Mouse (Mus musculus) gastrocnemius, postnatal 14 days (tissue): ENCODE data around the gene Dlg2. TPM values are rescaled to one million over a fixed set of nuclear protein-coding genes. Genes with fewer than 3 reads are reported as not detected.
A peak's percentile ranks its signal among the peaks of the same experiment; 100 is the strongest.

Experiments
- DNase-seq: peaks from one replicate; pipeline ENCODE4 v3.0.0; 2021; ENCODE audit warnings: mixed read lengths
- intact Hi-C: fragments of 180-260 bp; cut with DNase I; formaldehyde crosslinking; loops from one replicate; pipeline ENCODE4 v1.15.1; 2025; ENCODE audit warnings: low total_unique reads
- total RNA-seq, 2 experiments: library from RNA; stranded (reverse); gene quantifications; 2 replicates each; pipeline ENCODE4 v1.2.3; 2021

The Dlg2 gene
- total RNA-seq, 2 experiments from 2014 or later, result 0.51 to 0.69 TPM

DNA sequence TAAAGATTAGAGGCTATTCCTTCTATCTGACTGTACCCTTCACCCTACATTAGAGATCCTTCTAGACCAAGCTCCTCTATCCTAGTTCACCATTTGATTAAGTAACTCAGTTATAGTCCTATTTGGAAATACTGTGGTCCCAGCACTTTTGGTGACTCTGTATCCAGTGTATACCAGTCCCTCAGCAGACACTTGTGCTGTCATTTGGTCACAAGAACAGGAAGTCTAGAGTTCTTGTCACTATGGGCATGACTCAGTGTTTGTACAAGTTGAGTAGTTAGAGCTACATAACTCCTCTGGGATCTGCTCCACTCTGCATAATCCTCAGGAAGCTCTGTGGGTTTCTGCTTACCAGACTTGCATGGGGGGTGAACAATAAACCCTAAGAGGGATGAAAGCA lies 1965.1 kb downstream of the Dlg2 start:
- intact Hi-C loops, result no loop called here
- DNase-seq, result no peak

DNA sequence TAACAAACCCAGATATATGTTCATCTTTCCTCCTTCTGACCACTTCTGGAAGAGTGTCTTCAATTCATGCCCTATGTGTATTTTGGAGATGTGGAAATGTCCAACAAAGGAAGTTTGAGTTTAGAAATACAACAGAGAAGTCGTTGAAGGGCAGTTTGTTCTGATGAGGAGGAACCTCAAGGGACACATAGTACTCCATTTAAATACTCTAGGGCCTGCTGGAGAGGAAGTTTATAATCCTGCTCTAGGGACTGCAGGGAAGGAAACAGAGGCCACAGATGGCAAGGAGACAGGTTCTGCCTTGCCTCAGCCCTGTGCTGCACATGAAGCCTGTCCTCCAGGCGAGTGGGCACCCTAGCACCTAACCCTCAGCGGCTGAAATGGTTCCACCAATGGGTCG lies 1965.6 kb downstream of the Dlg2 start:
- intact Hi-C loops, result no loop called here

DNA sequence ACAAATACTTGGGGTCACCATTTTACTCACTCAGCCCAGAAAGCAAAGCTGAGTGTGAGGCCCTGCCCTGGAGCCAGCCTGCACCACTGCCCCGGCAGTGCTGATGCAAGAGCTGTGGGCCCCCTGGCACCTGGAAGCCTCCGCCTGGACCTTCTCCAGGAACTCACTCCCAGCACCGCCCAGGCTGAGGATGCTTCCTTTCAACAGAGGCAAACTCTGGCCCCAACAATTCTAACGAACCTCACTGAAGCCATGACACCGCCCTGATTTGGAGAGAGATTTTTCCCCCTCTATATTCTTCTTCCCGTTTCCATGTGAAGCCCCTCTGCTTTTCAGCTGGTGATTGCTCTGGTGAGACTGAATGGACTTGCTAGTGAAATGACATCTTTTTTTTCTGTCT lies 1971.5 kb downstream of the Dlg2 start:
- intact Hi-C loops, result no loop called here
- DNase-seq, result no peak

More for the DNA sequence above, 1965.6 kb downstream of the Dlg2 start:
- no peak for DNase-seq

DNA sequence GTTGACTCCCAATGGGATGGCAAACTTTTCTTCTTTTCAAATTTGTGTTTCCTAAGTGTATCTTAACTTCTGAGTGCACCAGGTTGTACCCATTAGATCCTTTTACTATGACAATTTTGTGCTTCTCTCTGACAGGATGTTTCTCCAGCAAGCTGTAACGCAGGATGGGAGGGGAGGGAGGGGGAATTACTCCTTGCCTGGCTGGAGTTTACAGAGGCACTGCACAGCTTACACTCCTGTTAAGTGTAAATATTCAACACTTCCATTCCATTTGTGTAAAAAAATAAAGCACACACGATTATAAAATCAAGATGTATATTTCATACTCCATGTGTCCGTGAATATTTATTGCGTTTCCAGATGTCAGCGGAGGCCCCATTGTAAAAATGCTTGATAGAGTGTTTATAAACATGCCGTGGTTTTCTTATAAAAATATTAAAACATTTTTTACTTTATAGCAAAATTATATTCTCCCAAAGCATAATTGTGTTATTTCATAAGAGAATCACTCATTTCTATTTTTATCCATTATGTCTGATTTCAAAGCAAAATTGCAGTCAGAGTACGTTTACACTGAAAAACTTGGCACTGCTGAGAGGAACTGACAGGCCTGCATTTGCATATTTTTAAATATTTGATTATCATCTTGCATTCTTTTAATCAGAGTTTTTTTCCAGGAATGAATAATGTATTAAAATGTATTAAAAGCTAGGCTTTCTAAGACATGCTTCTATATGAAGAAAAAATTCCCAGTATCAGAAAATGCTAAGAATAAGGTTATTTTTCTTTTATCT lies 1972.5 kb downstream of the Dlg2 start:
- intact Hi-C loops, result no loop called here
- DNase-seq, result no peak

DNA sequence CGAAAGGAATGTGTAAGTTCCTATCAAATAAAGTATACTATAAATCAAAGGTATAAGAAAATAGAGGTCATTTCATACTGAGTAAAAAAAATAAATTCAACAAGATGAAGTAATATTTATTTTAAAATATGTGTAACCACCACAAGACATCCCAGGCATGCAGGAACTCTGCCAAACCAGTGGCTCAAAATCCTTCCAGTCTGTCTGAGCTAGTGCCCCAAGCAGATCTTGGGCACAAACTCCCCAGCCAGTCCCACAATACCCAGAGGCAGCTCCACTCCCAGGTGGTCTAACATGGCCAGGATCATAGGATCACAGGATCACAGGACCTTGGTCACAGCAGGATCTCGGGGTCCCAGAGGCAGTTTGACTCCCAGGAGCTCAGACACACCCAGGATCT lies 1977.7 kb downstream of the Dlg2 start:
- DNase-seq, result no peak
- intact Hi-C loops, result no loop called here

DNA sequence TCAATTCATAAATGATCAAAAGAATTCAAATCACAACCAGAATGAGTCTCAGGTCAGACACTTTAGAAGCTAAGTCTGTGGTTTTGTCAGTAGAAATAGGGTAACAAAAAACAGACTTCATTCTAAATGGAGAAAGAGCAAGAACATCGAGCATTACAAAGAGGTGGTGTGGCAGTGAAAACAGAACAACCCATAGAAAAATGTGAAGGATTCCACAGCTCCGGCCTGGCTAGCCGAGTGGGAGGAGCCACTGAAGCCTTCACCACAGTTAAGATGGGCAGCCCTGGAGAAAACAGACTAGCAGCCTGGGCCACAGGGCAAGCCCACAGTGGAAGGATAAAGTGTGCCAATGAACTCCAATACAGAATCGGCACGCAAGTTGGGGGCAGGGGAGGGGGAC lies 1979.5 kb downstream of the Dlg2 start:
- intact Hi-C loops, result no loop called here
- no peak for DNase-seq

DNA sequence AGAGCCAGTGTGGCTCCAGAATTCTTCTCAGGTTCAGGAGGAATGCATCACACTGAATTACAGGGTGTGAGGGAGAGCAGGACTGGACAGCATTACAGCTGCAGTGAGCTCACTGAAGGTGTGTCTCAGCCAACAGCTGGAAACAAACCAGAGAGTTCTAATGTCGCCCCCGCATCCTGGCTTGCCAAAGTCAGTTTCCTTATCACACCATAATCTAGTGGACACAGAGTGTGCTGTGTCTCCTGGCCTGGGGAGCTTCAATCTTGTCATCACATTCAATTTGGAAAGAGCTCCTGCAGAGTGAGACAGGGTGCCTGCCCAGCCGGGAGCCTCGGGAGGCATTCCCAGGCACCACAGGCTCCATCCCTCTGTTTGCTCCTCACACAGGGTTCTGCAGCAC lies 1981.3 kb downstream of the Dlg2 start:
- peak; percentile 7 for DNase-seq
- intact Hi-C loops, result no loop called here

DNA sequence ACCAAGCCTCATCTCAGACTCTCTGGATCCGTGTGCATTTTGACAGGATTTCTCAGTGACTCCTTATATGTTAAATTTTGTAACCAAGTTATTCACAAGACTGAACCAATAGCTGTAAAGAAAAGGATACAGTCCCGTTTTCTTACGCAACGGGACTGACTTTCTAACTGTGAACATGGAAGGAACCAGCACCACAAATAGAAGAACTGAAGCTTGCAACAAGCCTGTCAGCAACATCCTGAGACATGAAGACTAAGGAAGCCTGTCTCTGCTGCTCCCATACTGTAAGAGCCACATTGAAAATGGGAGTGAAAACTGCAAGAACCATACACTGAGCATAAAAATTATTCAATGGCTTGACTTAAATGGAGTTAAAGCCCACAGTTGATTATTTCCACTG lies 1981.8 kb downstream of the Dlg2 start:
- DNase-seq, result no peak
- intact Hi-C loops, result no loop called here

DNA sequence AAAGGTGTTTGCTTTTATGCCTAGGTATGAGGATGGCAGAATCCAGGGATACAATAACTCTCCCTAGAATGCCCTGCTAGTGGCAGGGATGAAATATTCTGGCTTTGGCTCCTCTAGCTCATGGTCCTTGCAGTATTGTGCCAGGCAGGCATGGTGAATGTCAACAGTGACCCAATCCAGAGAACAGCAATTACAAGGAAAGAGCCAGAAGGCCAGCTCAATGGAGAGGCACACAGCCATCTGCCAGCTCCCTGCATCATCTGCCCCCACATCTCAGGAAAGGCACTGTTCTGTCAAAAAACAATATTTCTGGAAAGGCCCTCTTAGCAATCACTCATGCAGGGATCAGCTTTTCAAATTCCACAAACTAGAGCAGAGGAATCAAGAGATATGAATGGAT lies 1984.1 kb downstream of the Dlg2 start:
- DNase-seq, result no peak
- intact Hi-C loops, result no loop called here

DNA sequence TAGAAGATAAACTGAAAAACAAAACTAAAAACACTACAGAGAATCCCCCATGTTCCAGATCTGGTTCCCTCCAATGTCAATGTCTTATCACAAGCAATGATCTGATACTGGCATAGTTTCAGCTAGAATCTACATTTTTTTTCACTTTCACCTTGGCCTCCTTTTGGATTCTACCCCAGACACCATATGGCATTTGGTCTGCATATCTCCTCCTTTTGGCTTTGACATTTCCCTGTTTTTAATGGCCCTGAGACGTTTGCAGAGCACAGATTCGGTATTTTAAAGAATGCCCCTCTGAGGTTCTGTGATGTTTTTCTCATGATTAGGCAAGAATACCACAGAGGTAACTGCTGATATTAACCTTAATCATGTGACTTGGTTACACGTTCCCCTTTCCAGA lies 1984.8 kb downstream of the Dlg2 start:
- intact Hi-C loops, result no loop called here
- DNase-seq, result no peak

DNA sequence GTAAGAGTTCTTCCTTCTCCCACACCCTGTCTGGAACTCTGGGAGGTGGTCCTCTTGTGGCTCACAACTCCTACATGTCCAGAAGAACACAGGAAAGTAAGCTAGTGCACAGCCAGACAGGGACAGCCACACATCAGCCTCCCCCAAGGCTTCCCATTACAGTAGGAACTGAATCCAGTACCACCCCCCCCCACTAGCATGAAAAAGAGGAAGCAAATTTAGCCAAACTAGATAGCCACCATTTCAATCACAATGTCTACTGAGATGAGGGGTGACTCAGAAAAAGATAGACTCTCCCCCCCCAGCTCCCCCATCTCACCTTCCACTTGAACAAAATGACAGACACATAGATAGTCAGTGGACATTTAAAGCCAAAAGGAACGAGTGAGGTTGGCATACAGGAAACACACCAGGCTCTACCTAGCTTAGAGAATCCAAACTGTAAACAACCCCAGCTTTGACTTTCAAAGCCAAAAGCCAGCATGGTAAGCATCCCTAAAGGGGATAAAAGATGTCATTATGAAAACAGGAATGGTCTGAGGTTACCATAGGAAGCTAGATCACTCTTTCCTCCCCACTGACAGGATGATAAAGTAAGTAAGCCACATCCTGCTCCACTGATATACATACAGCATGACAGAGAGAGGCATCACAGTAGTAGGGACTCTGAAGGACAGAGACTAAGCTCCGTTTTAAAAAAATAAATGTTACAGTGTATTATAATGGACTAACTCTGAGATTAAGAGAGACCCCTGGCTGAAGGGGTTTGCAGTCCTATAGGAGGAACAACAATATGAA lies 1986.8 kb downstream of the Dlg2 start:
- intact Hi-C loops, result no loop called here
- no peak for DNase-seq

DNA sequence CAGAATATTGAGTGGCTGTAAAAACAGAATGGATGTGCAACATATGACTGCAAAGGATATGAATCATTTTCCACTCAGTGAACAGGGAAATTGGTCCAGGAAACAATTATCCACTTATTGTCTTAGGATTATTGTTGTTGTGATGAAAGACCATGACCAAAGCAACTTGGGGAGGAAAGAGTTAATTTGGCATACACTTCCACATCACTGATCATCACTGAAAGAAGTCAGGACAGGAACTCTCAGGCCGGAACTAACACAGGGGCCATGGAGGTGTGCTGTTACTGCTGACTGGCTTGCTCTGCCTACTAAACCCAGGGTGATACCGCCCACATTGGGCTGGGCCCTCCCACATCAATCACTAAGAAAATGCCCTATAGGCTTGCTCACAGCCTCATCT lies 1987.8 kb downstream of the Dlg2 start:
- DNase-seq, result no peak
- intact Hi-C loops, result no loop called here

DNA sequence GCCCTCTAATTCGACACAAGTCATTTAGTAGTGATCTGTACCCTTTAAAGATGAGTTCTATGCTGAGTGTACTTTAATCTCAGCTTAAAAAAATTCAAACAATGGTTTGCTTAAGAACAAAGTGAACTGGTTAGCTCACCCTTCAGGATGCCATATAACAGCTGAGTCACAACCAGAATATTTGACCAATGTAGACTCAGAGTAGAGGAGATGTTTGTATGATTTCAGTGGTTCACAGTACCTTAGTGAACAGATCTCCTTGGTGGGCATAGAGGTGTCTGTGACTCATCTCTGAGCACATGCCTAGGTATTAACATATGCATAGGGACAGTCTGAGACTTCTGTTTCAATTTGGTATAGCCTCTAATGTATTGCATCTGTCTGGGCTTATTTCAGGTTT lies 2002.7 kb downstream of the Dlg2 start:
- intact Hi-C loops, result no loop called here
- DNase-seq, result no peak

DNA sequence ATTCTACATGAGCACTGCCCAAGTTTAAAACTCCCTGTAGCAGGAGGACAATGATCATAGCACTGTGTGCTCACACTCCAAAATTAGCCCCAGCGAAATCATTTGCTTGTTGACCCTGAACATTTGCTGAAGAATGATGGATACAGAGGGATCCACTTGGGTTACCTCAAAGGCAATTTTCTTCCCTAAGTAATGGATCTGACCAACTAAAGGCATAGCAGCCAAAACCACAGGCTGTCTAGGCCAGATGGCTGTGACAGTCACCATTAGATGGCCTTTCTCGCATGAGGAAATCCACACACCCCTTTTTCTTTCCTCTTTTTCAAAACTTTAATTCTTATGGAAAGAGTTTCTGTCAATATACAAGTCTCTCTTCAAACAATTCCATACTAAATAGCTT lies 2003.3 kb downstream of the Dlg2 start:
- intact Hi-C loops, result no loop called here
- no peak for DNase-seq

DNA sequence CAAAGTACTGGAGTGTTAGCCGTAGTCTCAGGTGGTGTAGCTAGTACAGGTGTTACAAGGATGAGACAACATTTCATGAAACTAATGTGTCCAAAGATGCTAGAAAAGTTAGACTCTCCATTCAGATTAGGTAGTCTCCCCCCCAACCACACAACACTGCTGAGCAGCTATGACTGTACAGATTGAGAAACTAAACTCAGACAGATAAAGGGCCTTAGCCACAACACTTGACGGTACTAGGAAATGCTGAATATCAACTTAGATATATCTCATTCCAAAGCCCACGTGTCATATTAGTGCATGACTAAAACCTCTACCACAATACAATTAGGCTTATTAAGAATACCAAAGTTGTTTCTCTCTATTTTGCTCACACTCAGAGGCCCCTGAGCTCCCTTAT lies 2006.9 kb downstream of the Dlg2 start:
- DNase-seq, result no peak
- intact Hi-C loops, result no loop called here

DNA sequence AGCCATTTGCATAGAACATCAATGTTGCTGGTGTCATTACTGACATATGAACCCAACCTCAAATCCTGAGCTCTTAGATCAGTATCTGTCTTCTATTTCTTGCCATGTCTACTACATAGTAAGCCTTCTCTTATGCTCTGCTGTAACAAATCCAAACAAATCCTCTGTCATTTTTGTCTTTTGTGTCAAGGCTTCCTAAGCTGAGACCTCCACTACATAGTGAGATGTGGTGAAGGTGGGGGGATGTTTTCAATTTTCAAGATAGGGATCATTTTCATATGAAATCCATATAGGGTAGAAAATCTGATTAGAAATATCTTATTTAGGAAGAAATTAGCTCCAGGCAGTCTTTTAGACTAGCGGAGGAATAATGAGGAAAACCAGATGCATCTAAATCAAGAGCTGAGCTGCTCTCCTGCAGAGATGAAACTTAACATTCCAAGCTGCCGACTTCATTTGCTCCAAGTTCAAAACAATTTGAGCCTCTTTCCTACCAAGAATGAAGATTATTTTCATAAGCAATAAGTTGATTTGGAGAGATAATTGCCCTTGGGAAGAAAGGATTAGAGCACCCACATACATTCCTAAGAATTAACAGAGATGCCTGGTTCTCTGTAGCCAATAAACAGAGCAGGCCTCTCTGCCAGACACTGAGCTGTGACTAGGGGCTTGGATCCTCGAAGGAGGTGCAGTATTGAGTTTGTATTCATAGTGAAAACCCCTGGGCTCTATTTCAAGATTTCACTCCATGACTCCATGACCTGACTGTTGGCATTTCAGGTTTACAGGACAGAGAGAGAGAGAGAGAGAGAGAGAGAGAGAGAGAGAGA lies 2009.6 kb downstream of the Dlg2 start:
- DNase-seq, result no peak
- intact Hi-C loops, result no loop called here

DNA sequence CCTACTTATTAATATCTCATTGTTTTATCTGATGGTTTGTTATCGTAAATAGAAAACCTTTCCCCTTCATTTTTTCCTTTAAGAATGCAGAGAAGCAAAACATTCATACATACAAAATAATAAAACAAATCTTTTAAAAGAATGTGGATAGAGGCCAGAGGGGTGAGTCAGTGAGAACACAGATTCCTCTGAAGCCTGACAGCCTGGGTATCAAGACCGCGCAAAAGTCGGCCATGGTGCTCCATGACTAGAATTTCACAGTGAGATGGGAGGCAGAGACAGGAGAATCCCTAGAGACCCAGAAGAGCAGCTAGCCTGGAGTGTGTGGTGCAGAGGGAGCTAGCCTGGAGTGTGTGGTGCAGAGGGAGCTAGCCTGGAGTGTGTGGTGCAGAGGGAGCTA lies 2010.4 kb downstream of the Dlg2 start:
- DNase-seq, result no peak
- intact Hi-C loops, result no loop called here

DNA sequence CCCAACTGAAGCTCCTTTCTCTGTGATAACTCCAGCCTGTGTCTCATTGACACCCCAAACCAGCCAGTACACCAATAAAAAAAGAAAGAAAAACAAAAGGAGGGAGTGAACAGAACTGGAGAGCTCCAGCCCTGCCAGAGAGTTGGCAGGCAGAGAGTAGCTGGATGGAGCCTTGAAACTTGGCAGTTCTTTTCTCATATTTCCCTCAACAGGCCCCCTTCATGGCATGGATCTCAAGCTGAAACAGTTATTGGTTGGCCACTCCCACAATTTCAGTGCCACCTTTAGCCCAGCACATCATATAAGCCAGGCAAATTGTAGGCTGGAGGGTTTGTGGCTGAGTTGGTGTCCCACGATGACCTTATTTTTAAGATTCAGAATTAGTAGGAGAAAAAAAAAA lies 2015.8 kb downstream of the Dlg2 start:
- intact Hi-C loops, result no loop called here
- no peak for DNase-seq

DNA sequence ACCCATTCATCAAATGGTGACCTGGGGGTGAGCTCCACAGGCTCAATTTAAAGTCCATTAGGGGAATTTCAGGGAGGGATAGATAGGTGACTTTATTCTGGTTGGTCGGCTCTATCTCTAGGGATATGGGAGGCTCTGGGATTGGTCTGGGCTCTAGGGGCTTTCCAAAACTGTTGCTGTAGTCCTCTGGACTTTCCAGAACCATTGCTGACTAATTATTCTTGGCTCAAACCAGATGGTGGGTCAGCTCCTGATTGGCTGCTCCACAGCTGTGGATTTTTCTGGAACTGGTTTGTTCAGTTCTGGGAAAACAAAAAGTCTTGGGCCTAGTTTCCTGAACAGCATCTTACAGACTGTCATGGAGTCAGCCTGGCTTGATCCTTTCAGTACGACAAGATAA lies 2017.0 kb downstream of the Dlg2 start:
- DNase-seq, result no peak
- intact Hi-C loops, result no loop called here
